Mouse (Mus musculus) liver, adult 10 weeks (tissue): ENCODE results near the gene Nmrk2. TPM values are rescaled to one million over a fixed set of nuclear protein-coding genes. Genes with fewer than 3 reads are reported as not detected.

Source experiments
- polyA plus RNA-seq: library from polyadenylated mRNA; stranded (reverse); fragments of 350-450 nt; fragmentation: Illumina TruSeq; extraction: RNeasy Lipid Tissue Mini Kit (QIAGEN cat#74804); gene quantifications from one replicate; pipeline ENCODE4 v1.2.3, GENCODE M21; 2014; ENCODE audit warnings: low read depth, low replicate concordance

The Nmrk2 gene
- polyA plus RNA-seq: not detected

GRCm38 (mm10) chr10:81201807-81202758 is at the start of gene Nmrk2:
Nmrk2 (minus strand) TSS chr10:81202051.

GRCm38 (mm10) chr10:81232580-81233225 is 30.9 kb upstream of the Nmrk2 start, which contains the start of gene Zfr2:
Zfr2 (plus strand) TSS chr10:81233155.

GRCm38 (mm10) chr10:81230438-81231332 is 28.8 kb upstream of the Nmrk2 start, which contains the start of gene Atcay:
Atcay (minus strand) TSS chr10:81230833.

GRCm38 (mm10) chr10:81183805-81184204 is 18.0 kb downstream of the Nmrk2 start, which contains the start of gene 4930442H23Rik:
4930442H23Rik (minus strand) TSS chr10:81183849.

GRCm38 (mm10) chr10:81182336-81183333 is 19.2 kb downstream of the Nmrk2 start, which contains the start of gene Dapk3:
Dapk3 (plus strand) TSS chr10:81183005.

GRCm38 (mm10) chr10:81176466-81177271 is 25.2 kb downstream of the Nmrk2 start, which contains the start of gene Eef2:
Eef2 (plus strand) TSS chr10:81176631.

GRCm38 (mm10) chr10:81167200-81168086 is 34.4 kb downstream of the Nmrk2 start, which contains the start of gene Pias4:
Pias4 (minus strand) TSS chr10:81167923.

Other genes starting within 250 kb of the Nmrk2 start
- 0.21 TPM for gene Gng7, start 187.1 kb downstream of the Nmrk2 start, polyA plus RNA-seq
- not detected for gene Diras1, start 176.4 kb downstream of the Nmrk2 start, polyA plus RNA-seq
- 0.29 TPM for gene Slc39a3, start 164.6 kb downstream of the Nmrk2 start, polyA plus RNA-seq
- 2.6 TPM for gene Sgta, start 141.9 kb downstream of the Nmrk2 start, polyA plus RNA-seq
- 0.37 TPM for gene Thop1, start 132.0 kb downstream of the Nmrk2 start, polyA plus RNA-seq
- 52.3 TPM for gene Creb3l3, start 103.2 kb downstream of the Nmrk2 start, polyA plus RNA-seq
- gene Map2k2, start 96.1 kb downstream of the Nmrk2 start, polyA plus RNA-seq: 3.6 TPM
- gene Zbtb7a, start 66.8 kb downstream of the Nmrk2 start, polyA plus RNA-seq: 6.0 TPM
- gene Pias4, start 34.1 kb downstream of the Nmrk2 start, polyA plus RNA-seq: 0.61 TPM
- 34.4 TPM for gene Eef2, start 25.4 kb downstream of the Nmrk2 start, polyA plus RNA-seq
- gene Dapk3, start 19.0 kb downstream of the Nmrk2 start, polyA plus RNA-seq: not detected
- gene 4930442H23Rik, start 18.2 kb downstream of the Nmrk2 start, polyA plus RNA-seq: not detected
- gene Atcay, start 28.8 kb upstream of the Nmrk2 start, polyA plus RNA-seq: not detected
- gene Zfr2, start 31.1 kb upstream of the Nmrk2 start, polyA plus RNA-seq: not detected
- gene Matk, start 50.9 kb upstream of the Nmrk2 start, polyA plus RNA-seq: not detected
- gene Mrpl54, start 64.9 kb upstream of the Nmrk2 start, polyA plus RNA-seq: 4.6 TPM
- 1.1 TPM for gene Apba3, start 64.9 kb upstream of the Nmrk2 start, polyA plus RNA-seq
- gene Tjp3, start 89.5 kb upstream of the Nmrk2 start, polyA plus RNA-seq: 1.4 TPM
- 1.0 TPM for gene Pip5k1c, start 90.9 kb upstream of the Nmrk2 start, polyA plus RNA-seq
- 0.24 TPM for gene Cactin, start 119.1 kb upstream of the Nmrk2 start, polyA plus RNA-seq
- gene Tbxa2r, start 126.7 kb upstream of the Nmrk2 start, polyA plus RNA-seq: not detected
- not detected for gene Gipc3, start 141.2 kb upstream of the Nmrk2 start, polyA plus RNA-seq
- 4.2 TPM for gene Hmg20b, start 148.4 kb upstream of the Nmrk2 start, polyA plus RNA-seq
- gene Mfsd12, start 155.4 kb upstream of the Nmrk2 start, polyA plus RNA-seq: 0.24 TPM
- not detected for gene 4930404N11Rik, start 163.8 kb upstream of the Nmrk2 start, polyA plus RNA-seq
- 0.34 TPM for gene Fzr1, start 176.5 kb upstream of the Nmrk2 start, polyA plus RNA-seq
- not detected for gene Dohh, start 182.4 kb upstream of the Nmrk2 start, polyA plus RNA-seq
- not detected for gene Gm48551, start 182.4 kb upstream of the Nmrk2 start, polyA plus RNA-seq
- gene Gm48552, start 187.0 kb upstream of the Nmrk2 start, polyA plus RNA-seq: not detected
- gene Smim24, start 191.0 kb upstream of the Nmrk2 start, polyA plus RNA-seq: not detected